Mouse (Mus musculus): Measurements from ENCODE around the gene Anxa7.

GRCm38 (mm10) chr14:20486031-20486430 lies 6.1 kb upstream of the Anxa7 start:
- TF ChIP-seq POLR2A (IDR thresholded peaks at IDR 0.05; ENCODE audit: control insufficient read depth, extremely low read depth, insufficient read depth, low read length, poor library complexity) (no peak), CTCF (IDR thresholded peaks at IDR 0.05; ENCODE audit: borderline replicate concordance, control insufficient read depth, extremely low read depth, insufficient read depth, low read length, poor library complexity) (no peak)
